Mouse (Mus musculus) urinary bladder, postnatal 4 days (tissue): ENCODE results near the gene Sec24a.
"Not testable (repeated sequence)": the region's sequence is repeated elsewhere in the genome, so short reads cannot be mapped to it uniquely, and the experiment has no call there.

Source experiments
- DNase-seq, 2 experiments: peaks; one replicate each; pipeline ENCODE4 v3.0.0; 2021 to 2022; ENCODE audit warnings: low spot score in 2 of 2

Gene Sec24a

GRCm38 (mm10) chr11:51759941-51760657 lies 3.3 kb downstream of the Sec24a start:
- DNase-seq = no peak

DNA sequence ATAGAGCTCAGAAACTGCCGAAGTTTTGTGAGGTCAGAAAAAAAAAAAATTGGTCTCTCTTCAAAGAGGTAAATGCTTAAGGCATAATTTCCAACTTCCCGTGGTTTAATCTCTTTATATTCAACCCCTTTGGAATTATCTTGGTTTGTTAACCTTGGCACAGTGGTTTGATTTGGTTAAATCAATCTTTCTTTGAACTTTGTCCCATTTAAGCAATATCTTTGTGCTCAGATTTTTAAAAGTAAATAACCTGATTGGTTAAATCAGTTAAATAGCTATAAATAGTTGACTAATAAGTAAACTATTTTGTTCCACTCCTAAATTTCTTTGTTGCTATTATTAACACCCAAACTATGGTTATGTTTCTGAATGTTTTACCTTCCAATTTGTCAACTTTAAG lies 4.2 kb downstream of the Sec24a start:
- DNase-seq = no peak

DNA sequence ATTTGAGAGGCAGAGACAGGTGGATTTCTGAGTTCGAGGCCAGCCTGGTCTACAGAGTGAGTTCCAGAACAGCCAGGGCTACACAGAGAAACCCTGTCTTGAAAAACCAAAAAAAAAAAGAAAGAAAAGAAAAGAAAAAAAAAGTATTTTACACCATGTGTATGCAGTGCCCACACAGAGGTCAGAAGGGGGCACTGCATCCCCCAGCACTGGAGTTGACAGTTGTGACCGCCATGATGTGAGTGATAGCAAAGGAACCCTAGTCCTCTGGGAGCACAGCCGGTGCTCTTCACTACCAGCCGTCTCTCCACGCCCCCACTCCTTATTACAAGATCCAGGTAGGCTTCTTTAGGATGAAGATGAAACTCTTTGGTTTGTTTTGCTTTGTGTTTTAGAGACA lies 5.2 kb downstream of the Sec24a start:
- not testable (repeated sequence) for DNase-seq

GRCm38 (mm10) chr11:51757625-51758024 lies 5.8 kb downstream of the Sec24a start:
- DNase-seq = no peak

GRCm38 (mm10) chr11:51757023-51757422 lies 6.4 kb downstream of the Sec24a start:
- DNase-seq = no peak

DNA sequence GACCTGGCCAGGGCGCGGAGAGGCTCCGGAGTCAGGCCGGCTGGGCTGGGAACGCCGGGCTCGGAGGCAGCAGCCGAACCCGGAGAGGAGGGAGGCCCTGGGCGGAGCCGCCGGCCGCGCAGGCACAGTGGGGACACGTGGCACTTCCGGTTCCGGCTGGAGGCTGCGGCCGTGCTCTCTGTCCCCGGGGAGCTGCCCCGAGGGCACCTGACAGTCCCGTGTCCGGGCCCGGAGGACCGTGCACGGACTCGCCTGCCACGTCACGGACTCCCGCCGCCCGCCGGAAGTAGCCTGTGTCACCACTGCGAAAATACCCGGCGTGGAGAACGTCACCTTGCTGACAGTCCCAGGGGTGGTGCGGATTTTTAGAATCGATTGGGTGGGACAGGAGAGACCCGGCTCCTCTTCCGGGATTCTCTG lies 7.1 kb downstream of the Sec24a start:
- peak; percentile 90 to 93 for DNase-seq

- DNase-seq = peak in 1 of 2 experiments; percentile 62
These were observed 7.7 kb downstream of the Sec24a start for GRCm38 (mm10) chr11:51755621-51756311.

GRCm38 (mm10) chr11:51751623-51752225 lies 11.7 kb downstream of the Sec24a start:
- DNase-seq = not testable (repeated sequence)

DNA sequence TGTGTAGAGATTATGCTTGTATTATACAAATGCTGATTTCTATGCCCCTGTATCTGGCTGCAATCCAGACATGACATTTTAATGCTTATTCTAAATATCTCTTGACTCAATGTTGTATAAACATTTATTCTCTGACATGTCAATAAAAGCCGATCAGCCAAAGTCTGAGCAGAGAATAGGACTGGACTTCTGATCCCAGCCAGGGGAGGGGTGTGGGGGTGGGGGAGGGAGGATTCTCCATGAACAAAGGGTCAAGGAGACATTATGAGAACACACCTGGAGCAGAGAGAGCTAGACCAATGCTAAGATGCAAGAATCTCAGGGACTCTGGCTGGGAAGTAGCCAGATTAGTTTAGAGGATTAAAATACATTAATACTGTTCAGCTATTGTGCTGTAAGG lies 17.3 kb downstream of the Sec24a start:
- DNase-seq = no peak

- no peak for DNase-seq
These were observed 22.7 kb downstream of the Sec24a start for GRCm38 (mm10) chr11:51740701-51741100.

DNA sequence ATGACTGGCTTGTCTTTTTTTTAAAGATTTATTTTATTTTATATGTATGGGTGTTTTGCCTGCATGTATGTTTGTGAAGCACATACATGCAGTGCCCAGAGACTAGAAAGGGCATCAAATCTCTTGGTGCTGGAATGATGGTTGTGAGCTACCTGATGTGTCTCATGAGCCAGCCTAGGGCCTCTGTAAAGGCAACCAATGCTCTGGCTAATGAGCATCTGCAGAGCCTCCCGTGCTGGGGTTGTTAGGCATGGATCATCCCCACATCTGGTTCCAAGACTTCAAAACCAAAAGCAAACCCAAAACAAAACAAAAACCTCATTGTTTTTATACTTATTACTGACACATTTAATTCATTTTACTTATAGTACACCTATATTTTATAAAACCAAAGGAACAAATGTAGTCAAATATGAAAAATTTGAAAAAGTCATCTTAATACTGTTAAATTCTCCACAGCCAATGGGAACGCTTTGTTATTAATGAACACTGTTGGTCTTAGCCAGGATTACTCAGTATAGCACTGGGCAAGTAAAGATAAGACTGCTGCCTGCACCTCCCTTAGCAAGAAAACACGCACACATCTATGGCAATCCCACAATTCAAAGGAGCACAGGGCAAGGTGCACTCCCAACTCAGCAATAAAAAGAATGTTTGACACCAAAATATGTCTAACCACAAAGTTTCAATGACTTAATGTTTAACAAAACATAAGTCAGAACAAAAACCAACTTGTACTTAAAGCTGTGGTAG lies 24.6 kb downstream of the Sec24a start:
- DNase-seq = no peak

DNA sequence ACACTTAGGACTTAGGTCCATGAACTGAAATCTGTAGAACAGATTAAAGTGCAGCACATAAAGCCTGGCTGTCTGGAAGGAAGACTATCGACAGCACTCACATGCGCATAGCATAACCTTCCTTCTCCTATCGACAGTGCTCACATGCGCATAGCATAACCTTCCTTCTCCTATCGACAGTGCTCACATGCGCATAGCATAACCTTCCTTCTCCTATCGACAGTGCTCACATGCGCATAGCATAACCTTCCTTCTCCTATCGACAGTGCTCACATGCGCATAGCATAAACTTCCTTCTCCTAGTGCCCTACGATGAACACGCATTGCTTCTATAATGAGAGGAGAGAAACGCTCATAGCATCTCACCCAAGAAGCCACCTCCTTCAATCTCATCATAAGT lies 29.2 kb downstream of the Sec24a start:
- DNase-seq = not testable (repeated sequence)

GRCm38 (mm10) chr11:51732883-51733282 lies 30.6 kb downstream of the Sec24a start:
- no peak for DNase-seq

GRCm38 (mm10) chr11:51721066-51721465 lies 42.4 kb downstream of the Sec24a start:
- DNase-seq = no peak

DNA sequence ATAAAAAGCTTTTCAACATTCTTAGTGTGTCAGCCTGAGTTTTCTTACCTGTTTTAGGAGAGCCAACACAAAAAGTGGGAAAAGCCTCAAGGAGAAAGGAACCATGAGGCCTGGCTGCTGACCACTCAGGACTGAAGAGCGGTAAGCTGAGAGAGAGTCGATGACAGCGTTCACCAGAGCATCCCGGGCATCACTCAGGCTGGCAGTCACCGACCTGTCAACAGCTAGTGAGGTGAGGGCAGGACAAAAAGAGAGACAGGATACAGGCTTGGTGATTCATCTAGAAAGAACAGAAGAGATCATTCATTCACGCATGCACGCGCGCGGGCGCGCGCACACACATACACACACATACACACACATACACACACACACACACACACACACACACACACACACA lies 56.4 kb downstream of the Sec24a start:
- DNase-seq = no peak

DNA sequence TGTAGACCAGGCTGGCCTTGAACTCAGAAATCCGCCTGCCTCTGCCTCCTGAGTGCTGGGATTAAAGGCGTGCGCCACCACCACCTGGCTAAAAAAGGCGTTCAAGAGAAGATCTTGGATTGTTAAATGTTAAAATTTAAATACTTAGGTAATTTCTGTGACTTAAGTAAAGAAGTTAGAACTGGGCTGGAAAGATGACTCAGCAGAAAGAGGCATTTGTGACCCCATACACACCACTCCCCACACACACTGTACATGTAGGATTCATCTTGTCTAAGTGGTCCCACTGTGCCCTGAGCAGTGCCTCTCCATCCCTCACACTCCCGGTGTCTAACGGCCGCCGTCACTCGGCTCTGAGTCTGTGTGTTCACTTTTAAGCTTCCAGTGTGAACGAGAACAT lies 57.0 kb downstream of the Sec24a start:
- no peak for DNase-seq

DNA sequence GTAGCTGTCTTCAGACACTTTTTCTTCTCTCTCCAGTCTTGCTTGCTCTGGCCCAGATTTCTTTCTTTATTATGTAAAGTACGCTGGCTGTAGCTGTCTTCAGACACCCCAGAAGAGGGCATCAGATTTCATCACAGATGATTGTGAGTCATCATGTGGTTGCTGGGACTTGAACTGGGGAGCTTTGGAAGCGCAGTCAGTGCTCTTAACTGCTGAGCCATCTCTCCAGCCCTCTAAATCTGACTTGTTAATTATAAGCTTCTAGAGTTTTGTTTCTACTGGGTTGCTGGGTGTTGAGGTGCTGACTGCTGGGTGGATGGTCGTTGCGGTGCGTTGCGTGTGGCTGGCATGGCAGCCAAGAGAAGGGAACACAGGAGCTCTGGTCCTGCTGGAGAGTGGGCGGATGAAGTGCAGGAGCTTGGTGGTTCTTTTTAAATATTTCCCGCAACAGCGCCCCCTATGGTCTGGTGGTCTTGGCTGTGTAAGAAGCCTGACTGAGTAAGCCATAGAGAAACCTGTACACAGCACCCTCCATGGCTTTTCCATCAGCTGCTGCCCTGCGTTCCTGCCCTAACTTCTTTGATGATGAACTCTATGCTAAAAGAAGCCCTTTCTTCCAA lies 59.9 kb downstream of the Sec24a start:
- DNase-seq = no peak

DNA sequence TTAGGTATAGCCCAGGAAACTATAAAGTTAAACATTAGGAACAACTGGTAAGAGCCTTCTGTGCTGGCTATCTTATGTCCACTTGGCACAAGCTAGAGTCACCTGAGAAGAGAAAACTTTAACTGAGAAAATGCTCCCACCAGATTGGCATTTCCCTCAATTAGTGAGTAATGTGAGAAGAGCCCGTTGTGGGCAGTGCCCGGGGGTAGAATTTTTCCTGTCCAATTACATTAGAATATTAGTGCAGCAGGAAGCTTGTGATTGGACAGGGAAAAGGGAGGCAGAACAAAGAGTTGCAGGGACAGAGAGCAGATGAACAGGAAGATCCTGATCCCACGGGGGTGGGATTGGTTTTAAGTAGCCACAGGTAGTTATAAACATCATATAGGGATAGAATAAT lies 60.6 kb downstream of the Sec24a start:
- no peak for DNase-seq

DNA sequence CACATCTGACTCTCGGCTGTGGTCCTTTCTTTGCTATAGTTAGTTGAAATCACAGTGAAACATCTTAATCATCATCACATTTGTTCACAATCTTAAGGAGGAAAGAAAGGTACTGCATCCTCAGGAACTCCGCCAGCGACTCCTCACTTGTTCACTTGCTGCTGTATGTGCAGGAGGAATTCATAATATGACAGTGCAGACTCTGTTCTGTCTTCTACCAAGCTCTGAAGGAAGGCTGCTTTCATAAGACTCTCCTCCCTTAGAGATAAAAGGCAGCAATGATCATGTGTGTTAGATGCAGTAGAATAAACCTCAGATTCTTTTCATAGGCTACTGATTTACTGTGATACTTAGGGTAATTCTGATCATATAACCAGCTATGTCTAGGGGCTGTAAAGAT lies 68.5 kb downstream of the Sec24a start:
- no peak for DNase-seq

GRCm38 (mm10) chr11:51690597-51690996 lies 72.8 kb downstream of the Sec24a start:
- DNase-seq = not testable (repeated sequence)

DNA sequence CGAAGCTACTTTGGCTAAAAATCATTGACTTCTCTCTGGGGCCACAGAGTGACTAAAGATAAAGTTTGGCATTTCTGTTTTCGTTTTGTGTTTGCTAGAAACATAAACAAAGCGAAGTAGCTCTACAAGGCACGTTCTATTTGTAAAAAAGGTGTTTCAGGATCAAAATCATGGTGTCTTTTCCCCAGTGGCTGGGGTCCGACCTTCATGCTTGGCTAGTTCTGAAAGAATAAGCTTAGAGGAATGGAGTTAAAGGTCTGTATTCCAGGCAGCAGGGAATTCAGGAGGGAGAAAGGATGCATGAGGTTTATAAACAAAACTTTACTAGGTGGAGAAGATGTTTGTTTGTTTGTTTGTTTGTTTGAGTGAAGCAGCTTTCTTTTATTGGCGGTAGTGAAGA lies 74.1 kb downstream of the Sec24a start:
- no peak for DNase-seq
